Mouse (Mus musculus) ZHBTc4 (cell line): ENCODE results near the gene Meiob.

ENCODE experiments used
- DNase-seq: peaks from one replicate; pipeline ENCODE4 v3.0.0-alpha.2; 2011; ENCODE audit warnings: low read depth, low spot score

The Meiob gene

GRCm38 (mm10) chr17:24874405-24874745, 70.3 kb downstream of the Meiob start:
- DNase-seq, result peak; percentile 87

DNA sequence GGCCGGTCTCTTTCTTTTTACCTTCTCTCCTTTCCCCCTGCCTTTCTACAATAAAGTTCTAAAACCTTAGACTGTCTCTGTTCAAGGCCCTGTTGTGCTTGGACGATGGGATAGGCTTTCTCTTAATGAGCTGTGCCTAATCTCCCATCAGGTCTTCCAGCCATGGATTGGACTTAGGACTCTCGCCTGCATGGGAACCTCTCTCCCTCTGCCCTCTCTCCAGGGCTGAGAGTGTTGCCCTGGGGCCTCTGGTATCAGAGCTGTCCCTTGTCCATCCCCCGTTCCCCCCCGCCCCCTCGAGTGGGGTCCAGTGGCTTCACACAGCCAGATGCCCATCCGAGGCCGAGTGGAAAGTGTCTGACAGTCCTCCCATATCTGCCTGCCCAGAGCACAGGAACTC, 70.9 kb downstream of the Meiob start:
- no peak for DNase-seq

DNA sequence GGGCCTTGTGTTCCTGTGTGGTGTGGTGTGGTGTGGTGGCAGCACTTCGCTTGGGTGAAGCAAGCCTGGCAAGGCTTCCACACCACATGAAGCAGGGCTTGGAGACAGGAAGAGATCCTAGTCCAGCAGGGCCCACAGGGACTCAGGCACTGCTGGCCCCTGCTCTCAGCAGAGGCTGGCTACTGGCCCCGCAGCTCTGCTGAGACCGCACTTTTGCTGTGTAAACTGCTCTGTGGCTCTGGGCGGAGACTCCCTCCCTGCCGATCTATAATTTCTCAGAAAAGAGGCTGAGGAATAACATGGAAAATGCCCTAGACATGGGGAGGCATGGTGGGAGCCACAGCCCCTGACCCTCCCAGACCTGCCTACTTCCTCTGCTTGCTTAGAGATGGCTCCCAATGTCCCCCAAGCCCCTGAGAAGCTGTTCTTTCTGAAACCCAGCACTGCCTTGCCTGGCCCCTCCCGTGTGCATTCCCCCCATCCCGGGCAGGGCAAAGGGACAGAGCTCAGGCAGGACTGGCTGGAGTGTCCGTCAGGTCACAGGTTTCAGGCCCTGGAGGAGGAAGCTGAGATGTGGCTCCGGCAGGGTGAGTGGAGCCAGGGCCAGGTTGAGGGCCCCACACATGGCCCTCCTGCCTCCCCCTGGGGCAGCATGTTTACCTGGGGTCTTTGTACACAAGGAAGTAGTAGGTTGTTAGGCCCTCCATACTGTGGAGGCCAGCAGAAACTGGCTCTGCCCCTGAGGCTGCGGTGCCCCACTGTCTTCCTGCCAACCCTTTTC, 73.4 kb downstream of the Meiob start:
- DNase-seq, result no peak

- peak; percentile 62 for DNase-seq
These were observed 74.0 kb downstream of the Meiob start for GRCm38 (mm10) chr17:24878117-24878397.

- DNase-seq, result peak; percentile 31
These were observed 74.4 kb downstream of the Meiob start for GRCm38 (mm10) chr17:24878531-24878930.

- peak; percentile 86 for DNase-seq
These were observed 77.8 kb downstream of the Meiob start for GRCm38 (mm10) chr17:24881738-24882440.

- DNase-seq, result no peak
These were observed 80.3 kb downstream of the Meiob start for GRCm38 (mm10) chr17:24884391-24884790.

DNA sequence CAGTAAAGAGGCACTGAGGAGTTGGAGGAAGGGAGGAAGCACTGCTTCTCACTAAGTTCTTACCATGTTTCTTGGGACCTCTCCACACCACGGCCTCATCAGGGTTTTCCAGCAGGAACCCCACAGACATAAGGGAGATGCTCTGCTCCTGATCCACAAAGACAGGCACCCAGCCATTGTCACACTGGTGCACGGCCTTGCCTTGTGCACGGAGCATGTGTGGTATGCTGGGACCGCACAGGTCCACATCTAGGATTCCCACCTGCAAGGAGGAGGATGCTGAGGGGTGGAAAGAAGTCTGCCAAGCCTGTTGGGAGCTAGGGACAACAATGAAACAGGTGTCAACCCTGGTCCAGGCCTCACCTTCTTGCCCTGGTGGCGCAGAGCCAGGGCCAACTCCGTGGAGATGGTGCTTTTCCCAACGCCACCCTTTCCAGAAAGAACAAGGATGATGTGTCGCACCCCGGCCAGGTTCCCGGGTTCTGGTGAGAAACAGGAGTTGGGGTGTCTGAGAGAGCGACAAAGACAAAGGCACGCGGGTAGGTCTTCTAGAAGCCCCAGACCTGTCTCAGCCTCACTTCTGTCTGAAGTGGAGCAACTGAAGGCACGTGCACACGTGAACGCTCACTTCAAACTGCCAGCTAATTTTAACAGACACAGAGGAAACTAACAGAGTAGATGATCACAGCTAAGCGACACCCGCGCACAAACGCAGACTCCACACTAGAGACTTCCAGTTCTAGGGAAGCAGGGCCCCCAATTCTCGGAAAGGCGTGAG, 81.5 kb downstream of the Meiob start:
- DNase-seq, result peak; percentile 14

DNA sequence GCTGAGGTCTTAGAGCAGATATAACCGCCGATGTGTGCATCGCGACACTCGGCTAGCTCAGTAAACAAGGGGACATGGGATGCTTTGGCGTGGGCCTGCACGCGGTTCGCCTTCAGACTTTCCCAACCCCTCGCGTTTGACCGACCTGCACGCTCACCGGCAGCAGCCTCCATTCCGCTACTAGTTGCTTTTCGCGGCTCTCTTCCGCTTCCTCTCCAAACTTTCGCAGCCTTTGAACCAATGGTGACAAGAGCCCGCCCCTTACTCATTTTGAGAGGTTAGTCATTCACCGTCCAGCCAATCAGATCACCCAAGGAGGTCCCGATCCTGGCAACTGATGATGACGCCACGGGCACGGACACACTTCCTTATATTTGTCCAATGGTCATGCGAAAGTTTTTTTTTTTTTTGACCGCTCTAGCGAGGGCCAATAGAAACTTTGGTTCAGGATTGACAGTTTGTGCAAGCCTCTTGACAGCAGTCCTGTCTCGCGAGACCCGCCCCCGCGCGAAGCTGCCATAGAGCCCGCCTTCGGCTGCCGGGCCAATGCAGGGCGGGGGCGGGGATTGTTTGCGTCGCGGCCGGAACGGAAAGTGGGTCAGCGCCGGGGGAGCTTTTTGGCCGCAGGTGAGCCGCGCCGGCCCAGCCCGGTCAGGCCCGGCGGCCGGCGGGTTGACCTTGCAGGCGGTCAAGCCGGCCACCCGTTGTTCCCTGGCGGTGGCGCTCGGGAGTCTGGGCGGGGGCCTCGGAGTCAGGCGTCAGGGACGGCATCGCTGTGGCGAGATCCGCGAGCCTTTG, 82.2 kb downstream of the Meiob start, which contains the start of the genes Nubp2 and Spsb3:
Gene Nubp2, minus strand, starts transcription at position 216 of the 798 bp plus-strand sequence.
Gene Spsb3, plus strand, starts transcription at position 510 of the 798 bp plus-strand sequence.
- peak; percentile 99 for DNase-seq

GRCm38 (mm10) chr17:24886932-24887271, 82.8 kb downstream of the Meiob start:
- DNase-seq, result no peak

- DNase-seq, result peak; percentile 40
These were observed 83.4 kb downstream of the Meiob start for GRCm38 (mm10) chr17:24887291-24888080.

DNA sequence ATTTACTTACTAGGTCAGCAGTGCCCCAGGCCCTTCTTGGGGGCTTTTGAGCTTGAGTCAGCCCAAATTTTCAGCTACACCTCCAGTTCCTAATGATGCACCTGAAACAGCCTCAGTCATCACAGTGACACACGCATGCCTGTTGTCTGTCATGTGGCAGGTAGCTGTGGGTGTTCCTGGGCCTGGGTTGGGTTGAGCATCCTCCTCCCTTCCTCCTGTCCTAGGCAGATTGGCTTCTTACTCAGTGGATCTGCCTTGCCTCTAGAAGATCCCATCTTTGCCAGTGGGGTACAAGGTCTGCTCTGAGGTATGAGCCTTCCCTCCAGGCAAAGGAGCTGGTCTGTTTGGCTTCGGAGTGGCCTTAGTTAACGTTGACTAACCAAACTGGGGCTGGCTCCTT, 84.8 kb downstream of the Meiob start:
- DNase-seq, result no peak
